Mouse (Mus musculus) hindbrain, embryonic 15.5 days (tissue): Measurements from ENCODE around the gene 4930404N11Rik. TPM values are rescaled to one million over a fixed set of nuclear protein-coding genes. Genes with fewer than 3 reads are reported as not detected.
A peak's percentile ranks its signal among the peaks of the same experiment; 100 is the strongest.

ENCODE experiments used
- ATAC-seq: fragments of 200-750 bp; cut with Nextera tagmentation; 2 replicates; pipeline ENCODE4 v1.8.0; 2017; ENCODE audit warnings: low read depth, moderate number of reproducible peaks, moderate TSS enrichment; ENCODE audit not compliant: low FRiP score
- H3K27ac ChIP-seq: fragments of 300-500 bp; sonication (generic); replicated peaks from 2 replicates; pipeline ENCODE4 v1.5.1; 2015; ENCODE audit warnings: mild to moderate bottlenecking, inconsistent platforms
- H3K27me3 ChIP-seq: fragments of 300-500 bp; sonication (generic); 2 replicates; pipeline ENCODE4 v1.6.1; 2015; ENCODE audit warnings: control low read depth, inconsistent platforms
- H3K36me3 ChIP-seq: fragments of 300-500 bp; sonication (generic); 2 replicates; pipeline ENCODE4 v1.6.1; 2015; ENCODE audit warnings: control low read depth, inconsistent platforms
- H3K4me1 ChIP-seq: fragments of 300-500 bp; sonication (generic); replicated peaks from 2 replicates; pipeline ENCODE4 v1.6.1; 2015; ENCODE audit warnings: control low read depth, inconsistent platforms
- H3K4me2 ChIP-seq: fragments of 300-500 bp; sonication (generic); 2 replicates; pipeline ENCODE4 v1.6.1; 2015; ENCODE audit warnings: moderate library complexity, mild to moderate bottlenecking, inconsistent platforms
- H3K4me3 ChIP-seq: fragments of 300-500 bp; sonication (generic); 2 replicates; pipeline ENCODE4 v1.5.1; 2015; ENCODE audit warnings: mild to moderate bottlenecking, inconsistent platforms
- H3K9ac ChIP-seq: fragments of 300-500 bp; sonication (generic); 2 replicates; pipeline ENCODE4 v1.6.1; 2015; ENCODE audit warnings: inconsistent platforms
- H3K9me3 ChIP-seq: fragments of 300-500 bp; sonication (generic); 2 replicates; pipeline ENCODE4 v1.6.1; 2016; ENCODE audit warnings: control low read depth, inconsistent platforms
- WGBS: fragments of 180-500 bp; shearing (Covaris S2); methylation state at CpG from one replicate; pipeline ENCODE4 v1.1.7; 2015; 5-methylcytosine and 5-hydroxymethylcytosine counted together
- polyA plus RNA-seq: library from polyadenylated mRNA; unstranded; fragments of >200 nt; fragmentation: Nextera tagmentation; extraction: Ambion mirVana; gene quantifications from 2 replicates; pipeline ENCODE4 v1.2.1, GENCODE M21; 2015

The 4930404N11Rik gene
- polyA plus RNA-seq, 1 experiment from 2014 or later, result 1.1 TPM

- peak overlapping the region; percentile 92; the same call in 1 of the 2 replicates for H3K4me3 ChIP-seq
- no peak overlapping the region for H3K27ac ChIP-seq
- H3K9me3 ChIP-seq, result no peaks in the 10 kb centered on the region
- peaks cover 15% of the 10 kb centered on the region for H3K27me3 ChIP-seq
- peak overlapping the region; percentile 83 for H3K4me2 ChIP-seq
- no peak for ATAC-seq
- WGBS, result 37% methylated on average over 1 of the region's 1 CpGs
- H3K36me3 ChIP-seq, result no peaks in the 10 kb centered on the region; the same call in none of the 2 replicates
- H3K9ac ChIP-seq, result no peak overlapping the region; the same call in 1 of the 2 replicates
- peaks cover 33% of the 10 kb centered on the region for H3K4me1 ChIP-seq
Observed at GRCm38 (mm10) chr10:81358841-81359240, 6.8 kb downstream of the 4930404N11Rik start.

GRCm38 (mm10) chr10:81358209-81358608 lies 7.4 kb downstream of the 4930404N11Rik start:
- H3K27me3 ChIP-seq, result peaks cover 9% of the 10 kb centered on the region
- H3K36me3 ChIP-seq, result no peaks in the 10 kb centered on the region; the same call in none of the 2 replicates
- 29% methylated on average over 4 of the region's 4 CpGs for WGBS
- peak overlapping the region; percentile 92 for H3K4me3 ChIP-seq
- H3K4me2 ChIP-seq, result peak overlapping the region; percentile 83
- H3K9me3 ChIP-seq, result no peaks in the 10 kb centered on the region
- H3K9ac ChIP-seq, result peak overlapping the region; percentile 66
- peaks cover 27% of the 10 kb centered on the region for H3K4me1 ChIP-seq
- no peak for ATAC-seq
- H3K27ac ChIP-seq, result no peak overlapping the region

GRCm38 (mm10) chr10:81356991-81357844 lies 8.4 kb downstream of the 4930404N11Rik start, which contains the start of gene Mfsd12:
TSS of gene Mfsd12 (plus strand) at chr10:81357491.
- 2% methylated on average over 64 of the region's 79 CpGs for WGBS
- peak; percentile 91 for ATAC-seq
- H3K36me3 ChIP-seq, result no peaks in the 10 kb centered on the region

GRCm38 (mm10) chr10:81356352-81356990 lies 9.1 kb downstream of the 4930404N11Rik start:
- peak overlapping the region; percentile 92 for H3K4me3 ChIP-seq
- H3K9ac ChIP-seq, result no peak overlapping the region
- ATAC-seq, result no peak
- no peaks in the 10 kb centered on the region for H3K27me3 ChIP-seq
- H3K36me3 ChIP-seq, result no peaks in the 10 kb centered on the region
- no peak overlapping the region for H3K27ac ChIP-seq
- peak overlapping the region; percentile 83 for H3K4me2 ChIP-seq
- H3K9me3 ChIP-seq, result no peaks in the 10 kb centered on the region
- H3K4me1 ChIP-seq, result peaks cover 27% of the 10 kb centered on the region
- 53% methylated on average over 12 of the region's 12 CpGs for WGBS

More at GRCm38 (mm10) chr10:81356991-81357844, 8.4 kb downstream of the 4930404N11Rik start, which contains the start of gene Mfsd12:
- Histone ChIP-seq H3K4me3 (peak within 1 kb of the TSS; percentile 92), H3K4me1 (peaks cover 27% of the 10 kb centered on the region), H3K27ac (no peak within 1 kb of the TSS; the same call in 1 of the 2 replicates), H3K27me3 (no peaks in the 10 kb centered on the region), H3K9ac (peak within 1 kb of the TSS; percentile 66), H3K4me2 (peak within 1 kb of the TSS; percentile 83), H3K9me3 (no peaks in the 10 kb centered on the region)

GRCm38 (mm10) chr10:81355533-81355932 lies 10.1 kb downstream of the 4930404N11Rik start:
- WGBS, result 78% methylated on average over 4 of the region's 4 CpGs
- H3K4me2 ChIP-seq, result no peak overlapping the region
- no peaks in the 10 kb centered on the region for H3K9me3 ChIP-seq
- H3K4me1 ChIP-seq, result peaks cover 33% of the 10 kb centered on the region
- H3K27me3 ChIP-seq, result no peaks in the 10 kb centered on the region
- H3K4me3 ChIP-seq, result no peak overlapping the region
- H3K36me3 ChIP-seq, result no peaks in the 10 kb centered on the region
- ATAC-seq, result no peak
- H3K27ac ChIP-seq, result no peak overlapping the region
- H3K9ac ChIP-seq, result no peak overlapping the region

GRCm38 (mm10) chr10:81354738-81355477 lies 10.7 kb downstream of the 4930404N11Rik start:
- Histone ChIP-seq H3K27ac (no peak overlapping the region), H3K4me1 (peaks cover 34% of the 10 kb centered on the region), H3K9ac (no peak overlapping the region), H3K4me3 (no peak overlapping the region), H3K27me3 (no peaks in the 10 kb centered on the region), H3K36me3 (no peaks in the 10 kb centered on the region), H3K9me3 (no peaks in the 10 kb centered on the region), H3K4me2 (no peak overlapping the region)
- WGBS, result 68% methylated on average over 9 of the region's 9 CpGs
- no peak for ATAC-seq

- no peak for ATAC-seq
- Histone ChIP-seq H3K4me2 (no peak overlapping the region), H3K4me3 (no peak overlapping the region), H3K36me3 (no peaks in the 10 kb centered on the region), H3K4me1 (peaks cover 30% of the 10 kb centered on the region), H3K27ac (no peak overlapping the region), H3K27me3 (peaks cover 9% of the 10 kb centered on the region; the same call in 1 of the 2 replicates), H3K9me3 (no peaks in the 10 kb centered on the region), H3K9ac (no peak overlapping the region)
- 29% methylated on average over 9 of the region's 9 CpGs for WGBS
Observed at GRCm38 (mm10) chr10:81351678-81352291, 13.8 kb downstream of the 4930404N11Rik start.

GRCm38 (mm10) chr10:81350351-81351063 lies 15.1 kb downstream of the 4930404N11Rik start, which contains the start of gene Hmg20b:
TSS of gene Hmg20b (minus strand) at chr10:81350480.
- under 1% methylated on average over 54 of the region's 54 CpGs for WGBS
- peak; percentile 96 for ATAC-seq
- H3K9me3 ChIP-seq, result no peaks in the 10 kb centered on the region

GRCm38 (mm10) chr10:81349961-81350350 lies 15.7 kb downstream of the 4930404N11Rik start:
- no peaks in the 10 kb centered on the region for H3K36me3 ChIP-seq
- WGBS, result 1% methylated on average over 29 of the region's 29 CpGs
- peaks cover 10% of the 10 kb centered on the region for H3K27me3 ChIP-seq
- H3K9me3 ChIP-seq, result no peaks in the 10 kb centered on the region
- H3K4me1 ChIP-seq, result peaks cover 33% of the 10 kb centered on the region
- H3K4me2 ChIP-seq, result peak overlapping the region; percentile 73
- H3K9ac ChIP-seq, result peak overlapping the region; percentile 54
- peak overlapping the region; percentile 62 for H3K4me3 ChIP-seq
- ATAC-seq, result peak; percentile 13; the same call in 1 of the 2 replicates
- 0 out of 2 replicates have a peak overlapping the region, but pooled peaks have one; percentile 16 for H3K27ac ChIP-seq

More at GRCm38 (mm10) chr10:81350351-81351063, 15.1 kb downstream of the 4930404N11Rik start, which contains the start of gene Hmg20b:
- peaks cover 9% of the 10 kb centered on the region for H3K27me3 ChIP-seq
- H3K4me2 ChIP-seq, result peak within 1 kb of the TSS; percentile 73
- peak within 1 kb of the TSS; percentile 54 for H3K9ac ChIP-seq
- peaks cover 33% of the 10 kb centered on the region for H3K4me1 ChIP-seq
- H3K4me3 ChIP-seq, result peak within 1 kb of the TSS; percentile 62
- peak within 1 kb of the TSS; percentile 81 for H3K27ac ChIP-seq
- H3K36me3 ChIP-seq, result no peaks in the 10 kb centered on the region

- H3K36me3 ChIP-seq, result no peaks in the 10 kb centered on the region
- H3K9me3 ChIP-seq, result no peaks in the 10 kb centered on the region
- 5% methylated on average over 12 of the region's 12 CpGs for WGBS
- ATAC-seq, result no peak
- peaks cover 33% of the 10 kb centered on the region for H3K4me1 ChIP-seq
- peak overlapping the region; percentile 73 for H3K4me2 ChIP-seq
- H3K9ac ChIP-seq, result no peak overlapping the region
- H3K4me3 ChIP-seq, result peak overlapping the region; percentile 62
- no peak overlapping the region for H3K27ac ChIP-seq
- peaks cover 18% of the 10 kb centered on the region for H3K27me3 ChIP-seq
Observed at GRCm38 (mm10) chr10:81349146-81349545, 16.5 kb downstream of the 4930404N11Rik start.
